Mouse (Mus musculus): ENCODE measurements at regions not wholly inside any gene's neighbourhood (a gene's known extent, or its start where the extent isn't known, plus 50 kb on each side); places are given as distances from the start of the nearest gene placed in this dataset.

DNA sequence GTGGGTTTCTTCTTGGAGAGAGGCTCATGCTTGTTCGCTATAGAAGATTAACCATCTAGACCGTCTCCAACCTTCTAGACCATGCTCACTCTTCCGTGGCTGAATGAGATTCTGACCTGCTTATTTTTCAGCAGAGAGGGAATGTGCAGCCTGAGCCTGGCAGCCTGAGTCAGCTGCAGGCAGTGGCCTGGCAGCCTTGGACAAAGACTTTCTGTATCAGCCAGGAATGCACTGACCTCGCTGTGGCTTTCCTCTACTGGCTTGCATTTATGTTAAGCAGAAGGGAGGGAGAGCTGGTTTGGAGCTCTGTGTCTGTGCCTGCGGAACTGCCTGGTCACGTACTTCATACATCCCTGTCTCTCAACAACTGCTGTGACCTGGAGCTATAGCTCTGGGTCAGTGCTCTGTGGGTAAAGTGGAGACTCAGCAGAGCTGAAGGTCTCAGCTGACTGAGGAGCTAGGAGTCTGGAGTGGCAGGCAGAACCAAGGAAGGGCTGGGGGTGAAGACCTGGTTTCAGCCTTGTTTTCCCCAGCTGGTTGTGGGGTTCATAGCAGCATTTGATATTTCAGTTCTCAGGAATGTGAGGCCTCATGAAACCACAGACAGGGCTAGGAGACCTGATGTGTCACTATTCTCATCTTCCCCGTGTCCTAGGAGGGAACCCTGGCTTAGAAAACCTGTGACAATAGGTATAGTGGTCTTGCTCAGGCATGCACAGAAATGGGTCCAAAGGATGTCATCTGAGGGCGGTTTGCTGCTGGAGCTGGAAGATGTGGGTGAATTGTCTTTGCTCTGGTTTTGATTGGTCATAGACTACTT lies 207.2 kb upstream of the Ncam1 start:
- no peak for DNase-seq (ENCODE audit: low read depth)

GRCm38 (mm10) chr9:50002695-50003094 lies 204.0 kb upstream of the Ncam1 start:
- DNase-seq (ENCODE audit: low read depth): no peak

GRCm38 (mm10) chr9:50000497-50001404 lies 202.0 kb upstream of the Ncam1 start:
- DNase-seq (ENCODE audit: low read depth): no peak

GRCm38 (mm10) chr9:49999970-50000369 lies 201.2 kb upstream of the Ncam1 start:
- DNase-seq (ENCODE audit: low read depth): no peak

- DNase-seq (ENCODE audit: low read depth): no peak
These were observed 199.4 kb upstream of the Ncam1 start for GRCm38 (mm10) chr9:49998101-49998500.

DNA sequence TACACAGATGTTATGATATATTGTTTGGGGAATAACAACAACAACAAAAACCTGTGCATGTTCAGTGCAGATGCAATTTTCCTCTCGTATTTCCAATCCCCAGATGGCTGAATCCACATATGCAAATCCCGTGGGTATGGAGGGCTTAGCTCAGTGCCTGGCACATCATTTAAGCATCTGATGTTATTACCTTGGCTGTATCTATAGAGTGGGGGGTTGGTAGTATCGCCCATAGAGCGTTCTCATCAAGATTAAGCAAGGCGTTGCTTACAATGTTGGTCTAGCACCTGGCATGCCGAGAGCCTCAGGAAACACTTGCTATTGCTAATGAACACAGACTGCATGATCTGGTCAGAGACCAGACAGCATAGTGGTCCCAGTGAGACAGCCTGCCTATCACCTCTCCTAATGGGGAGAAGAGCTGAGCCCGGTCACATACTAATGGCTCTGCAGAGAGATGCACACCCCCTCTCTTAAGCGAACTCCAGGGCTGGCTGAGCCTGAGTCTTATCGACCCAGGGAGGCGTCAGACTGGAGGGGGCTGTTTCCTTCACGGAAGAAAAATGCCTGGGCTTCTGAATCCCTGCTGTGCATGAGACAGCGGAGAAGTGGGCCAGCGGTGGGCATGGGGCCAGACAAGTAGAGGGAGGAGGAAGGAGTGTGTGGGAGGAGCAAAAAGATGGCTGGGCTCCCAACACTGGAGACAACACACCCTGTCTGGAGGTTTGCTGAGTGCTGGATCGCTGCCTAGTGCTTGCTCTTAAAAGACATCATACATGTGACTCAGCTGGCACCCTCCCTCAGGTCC lies 190.9 kb upstream of the Ncam1 start:
- DNase-seq (ENCODE audit: low read depth): no peak

- no peak for DNase-seq (ENCODE audit: low read depth)
These were observed 189.3 kb upstream of the Ncam1 start for GRCm38 (mm10) chr9:49988064-49988463.

- no peak for DNase-seq (ENCODE audit: low read depth)
These were observed 188.8 kb upstream of the Ncam1 start for GRCm38 (mm10) chr9:49987481-49987880.

- peak; percentile 2 for DNase-seq (ENCODE audit: low read depth)
These were observed 181.9 kb upstream of the Ncam1 start for GRCm38 (mm10) chr9:49980344-49981207.

DNA sequence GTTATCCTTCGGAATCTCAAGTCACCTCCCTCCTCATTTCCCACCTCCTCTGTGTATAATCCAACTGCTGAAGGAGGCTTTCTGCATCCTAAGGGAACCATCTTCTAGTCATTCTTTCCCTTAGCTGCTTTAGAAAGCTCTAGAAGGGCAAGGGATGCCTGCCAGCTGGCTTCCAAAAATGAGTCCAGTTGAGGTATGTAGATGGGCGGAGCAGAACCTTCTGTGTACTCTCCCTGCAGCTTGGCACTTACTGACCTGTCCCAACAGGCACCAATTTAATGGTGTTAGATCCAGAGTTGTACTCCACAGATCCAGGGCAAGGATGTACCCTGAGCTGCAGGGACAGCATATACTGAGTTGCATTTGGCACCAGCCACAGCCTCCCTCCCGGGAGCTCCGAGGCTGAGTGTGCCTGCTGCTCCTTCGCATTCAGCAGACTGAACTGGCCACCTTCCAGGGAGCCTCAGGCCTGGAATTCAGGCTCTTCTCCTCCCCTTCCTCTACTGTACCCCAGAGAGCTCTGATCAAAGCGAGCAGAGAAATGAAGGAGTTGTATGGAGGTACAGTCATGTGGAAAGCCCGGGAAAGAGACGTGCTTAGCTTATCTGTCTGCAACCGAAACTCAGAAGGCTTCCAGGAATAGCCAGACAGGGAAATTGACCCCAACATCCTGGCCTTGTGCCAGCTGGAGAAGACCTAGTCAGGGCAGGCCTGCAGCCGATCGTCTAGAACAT lies 177.4 kb upstream of the Ncam1 start:
- no peak for DNase-seq (ENCODE audit: low read depth)

GRCm38 (mm10) chr9:49973974-49974495 lies 175.3 kb upstream of the Ncam1 start:
- no peak for DNase-seq (ENCODE audit: low read depth)

DNA sequence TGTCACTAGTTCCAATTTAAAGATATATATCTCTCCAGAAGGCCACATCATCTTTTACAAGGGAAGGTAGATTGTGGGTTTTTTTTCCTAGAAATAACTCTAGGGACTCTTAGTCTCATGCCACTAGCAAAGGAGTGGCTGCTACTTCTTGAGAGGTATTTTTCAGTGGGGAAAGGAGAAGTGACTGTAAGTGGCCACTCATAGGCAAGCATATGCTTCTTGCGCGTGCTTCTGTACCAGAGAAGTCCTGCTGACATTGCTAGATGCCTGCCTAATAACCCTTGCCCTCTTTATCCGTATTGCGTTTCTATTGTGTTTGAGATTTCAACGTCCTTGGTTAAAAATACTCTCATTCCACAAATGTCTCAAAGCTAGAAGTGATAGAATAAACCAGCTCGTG lies 170.7 kb upstream of the Ncam1 start:
- no peak for DNase-seq (ENCODE audit: low read depth)

DNA sequence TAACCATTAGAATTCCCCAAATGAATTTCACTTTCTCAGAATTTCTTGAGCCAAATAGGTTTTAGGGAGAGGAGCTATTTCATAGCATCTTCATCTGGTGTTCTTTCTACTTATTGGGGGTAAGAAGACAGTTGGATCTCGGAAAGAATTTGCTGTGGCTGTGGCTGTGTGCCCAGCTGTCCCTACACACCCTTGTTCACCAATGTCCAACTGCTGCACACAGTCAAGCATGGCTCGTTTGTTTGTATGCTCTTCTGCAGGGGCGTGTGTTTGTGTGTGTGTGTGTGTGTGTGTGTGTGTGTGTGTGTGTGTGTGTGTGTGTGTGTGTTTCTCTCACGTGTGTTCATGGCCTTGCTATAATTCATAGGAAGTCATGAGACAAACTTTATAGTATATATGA lies 165.9 kb upstream of the Ncam1 start:
- no peak for DNase-seq (ENCODE audit: low read depth)

DNA sequence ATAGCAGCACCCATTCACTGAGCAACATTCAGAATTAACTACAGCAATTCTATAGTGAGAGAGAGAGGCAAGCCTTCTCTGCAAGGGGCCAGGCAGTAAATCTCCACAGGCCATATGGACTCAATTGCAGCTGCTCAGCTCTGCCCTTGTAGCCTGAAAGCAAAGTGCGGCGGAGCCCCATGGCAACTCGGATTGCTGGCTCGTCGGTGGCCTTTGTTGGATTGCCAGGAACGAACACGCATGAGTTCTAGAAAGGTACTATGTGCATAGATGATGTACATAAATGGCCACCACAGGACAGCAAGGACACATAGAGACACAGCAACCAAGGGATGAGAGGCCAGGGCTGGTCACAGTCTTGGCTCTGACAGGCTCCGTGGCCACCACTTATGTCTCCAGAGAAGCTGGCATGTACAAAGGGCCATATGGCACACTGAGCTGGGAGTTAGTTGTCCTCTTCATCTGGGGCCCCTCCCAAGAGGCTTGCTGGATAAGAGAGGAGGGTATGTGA lies 163.9 kb upstream of the Ncam1 start:
- DNase-seq (ENCODE audit: low read depth): no peak

- no peak for DNase-seq (ENCODE audit: low read depth)
These were observed 163.2 kb upstream of the Ncam1 start for GRCm38 (mm10) chr9:49961965-49962364.

GRCm38 (mm10) chr9:49961329-49961728 lies 162.6 kb upstream of the Ncam1 start:
- DNase-seq (ENCODE audit: low read depth): no peak

GRCm38 (mm10) chr9:49959987-49960386 lies 161.3 kb upstream of the Ncam1 start:
- DNase-seq (ENCODE audit: low read depth): no peak

DNA sequence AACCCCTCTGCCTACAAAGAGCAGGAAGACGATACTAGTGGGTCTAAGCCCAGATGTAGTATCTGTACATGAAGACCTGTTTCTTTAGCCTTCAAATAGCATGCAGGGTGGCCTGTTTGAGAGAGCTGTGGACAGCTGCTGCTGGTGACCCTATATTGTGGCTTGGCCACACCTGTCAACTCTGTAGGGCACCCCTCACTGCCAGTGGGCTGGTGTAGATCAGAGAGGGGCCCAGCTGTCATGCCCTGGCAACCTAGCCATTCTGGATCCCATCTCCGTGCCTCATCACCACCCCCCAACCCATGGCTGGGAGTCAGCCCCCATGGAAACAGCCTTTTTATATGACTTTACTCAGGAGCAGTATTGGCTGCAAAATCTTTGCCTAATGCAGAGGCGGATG lies 160.2 kb upstream of the Ncam1 start:
- no peak for DNase-seq (ENCODE audit: low read depth)

- no peak for DNase-seq (ENCODE audit: low read depth)
These were observed 155.9 kb upstream of the Ncam1 start for GRCm38 (mm10) chr9:49954601-49955000.

DNA sequence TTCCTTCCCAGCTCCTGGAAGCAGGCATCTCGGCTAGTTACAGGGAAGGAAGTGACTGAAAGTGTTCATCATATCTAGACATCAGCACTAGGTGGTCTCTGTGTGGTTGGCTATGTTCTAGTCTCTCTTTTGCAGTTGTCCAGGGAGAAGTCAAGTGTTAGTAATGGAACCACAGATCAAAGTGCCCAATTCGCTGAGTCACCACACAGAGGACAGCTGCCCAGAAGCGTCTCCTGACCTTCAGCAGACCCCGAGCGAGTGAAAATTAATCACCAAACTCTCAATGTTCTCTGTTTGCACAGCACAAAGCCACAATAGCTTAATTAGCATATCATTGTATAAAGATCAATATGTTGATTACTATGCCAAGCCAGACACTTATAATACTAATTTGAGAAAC lies 151.6 kb upstream of the Ncam1 start:
- DNase-seq (ENCODE audit: low read depth): no peak
